Mouse (Mus musculus) C2C12 (cell line): ENCODE measurements around the gene Afap1. TPM values are rescaled to one million over a fixed set of nuclear protein-coding genes. Genes with fewer than 3 reads are reported as not detected.
A peak's percentile ranks its signal among the peaks of the same experiment; 100 is the strongest.

ENCODE experiments used
- H3K27me3 ChIP-seq: one replicate; pipeline ENCODE4 v1.6.1; 2011; ENCODE audit not compliant: control insufficient read depth, insufficient read depth, insufficient read length
- H3K36me3 ChIP-seq: one replicate; pipeline ENCODE4 v1.6.1; 2011; ENCODE audit not compliant: control insufficient read depth, insufficient read depth
- H3K4me3 ChIP-seq: one replicate; pipeline ENCODE4 v1.5.1; 2011; ENCODE audit warnings: mild to moderate bottlenecking, control low read depth; ENCODE audit not compliant: poor library complexity, insufficient read depth, severe bottlenecking
- H3K79me2 ChIP-seq: one replicate; pipeline ENCODE4 v1.6.1; 2011; ENCODE audit not compliant: control insufficient read depth, insufficient read depth
- H3K79me3 ChIP-seq: one replicate; pipeline ENCODE4 v1.6.1; 2011; ENCODE audit warnings: low read depth, control low read depth
- H3ac ChIP-seq: one replicate; pipeline ENCODE3; 2011; ENCODE audit warnings: low read depth; ENCODE audit not compliant: control insufficient read depth, insufficient read length
- CEBPB ChIP-seq: IDR thresholded peaks from one replicate; pipeline ENCODE4 v1.6.1; 2011; ENCODE audit warnings: low read depth, mild to moderate bottlenecking, control low read depth, moderate library complexity
- CTCF ChIP-seq: IDR thresholded peaks from one replicate; pipeline ENCODE4 v1.5.1; 2011; ENCODE audit not compliant: control insufficient read depth, insufficient read depth, insufficient read length
- FOSL1 ChIP-seq: IDR thresholded peaks from one replicate; pipeline ENCODE4 v1.8.0; 2011; ENCODE audit warnings: mild to moderate bottlenecking, low read length; ENCODE audit not compliant: poor library complexity, insufficient read depth, severe bottlenecking
- MAX ChIP-seq: IDR thresholded peaks from one replicate; pipeline ENCODE4 v1.6.1; 2011; ENCODE audit warnings: mild to moderate bottlenecking, control low read depth
- MYOD1 ChIP-seq: IDR thresholded peaks from one replicate; pipeline ENCODE4 v1.6.1; 2011; ENCODE audit warnings: low read depth; ENCODE audit not compliant: control insufficient read depth, insufficient read length
- MYOG ChIP-seq: IDR thresholded peaks from one replicate; pipeline ENCODE4 v1.6.1; 2011; ENCODE audit not compliant: control insufficient read depth, insufficient read length; ENCODE audit errors: extremely low read depth
- USF1 ChIP-seq: IDR thresholded peaks from one replicate; pipeline ENCODE4 v1.6.1; 2011; ENCODE audit warnings: low read depth, mild to moderate bottlenecking, control low read depth, moderate library complexity
- polyA plus RNA-seq: library from polyadenylated mRNA; unstranded; fragments of >200 nt; fragmentation: generic; extraction: Trizol; gene quantifications from one replicate; pipeline ENCODE4 v1.2.1, GENCODE M21; 2012; ENCODE audit warnings: missing spikeins

Afap1 gene
- polyA plus RNA-seq, 1 experiment, result 9.5 TPM

- no peak for TF ChIP-seq MAX
- TF ChIP-seq MYOD1, result no peak
- TF ChIP-seq FOSL1, result no peak
- no peak for TF ChIP-seq CTCF
- TF ChIP-seq MYOG, result no peak
- TF ChIP-seq USF1, result no peak
- no peak for TF ChIP-seq CEBPB
- Histone ChIP-seq H3K36me3 (peaks cover 71% of the 10 kb centered on the region), H3K4me3 (no peak overlapping the region), H3K79me2 (no peaks in the 10 kb centered on the region), H3K27me3 (no peaks in the 10 kb centered on the region), H3K79me3 (no peaks in the 10 kb centered on the region), H3ac (no peak overlapping the region)
These were observed 71.9 kb downstream of the Afap1 start for GRCm38 (mm10) chr5:35965036-35965435.

- Histone ChIP-seq H3K79me2 (no peaks in the 10 kb centered on the region), H3K27me3 (no peaks in the 10 kb centered on the region), H3K36me3 (peaks cover 49% of the 10 kb centered on the region), H3K4me3 (no peak overlapping the region), H3ac (no peak overlapping the region), H3K79me3 (no peaks in the 10 kb centered on the region)
- TF ChIP-seq MYOG (no peak), MAX (no peak), USF1 (no peak), CEBPB (no peak), MYOD1 (no peak), CTCF (no peak), FOSL1 (no peak)
These were observed 76.7 kb downstream of the Afap1 start for GRCm38 (mm10) chr5:35969857-35970256.

- H3K36me3 ChIP-seq, result peaks cover 45% of the 10 kb centered on the region
- H3ac ChIP-seq, result no peak overlapping the region
- no peak for TF ChIP-seq MYOD1
- no peak for TF ChIP-seq CEBPB
- TF ChIP-seq FOSL1, result no peak
- no peak for TF ChIP-seq USF1
- no peak for TF ChIP-seq MAX
- no peaks in the 10 kb centered on the region for H3K79me2 ChIP-seq
- H3K79me3 ChIP-seq, result no peaks in the 10 kb centered on the region
- H3K27me3 ChIP-seq, result no peaks in the 10 kb centered on the region
- no peak overlapping the region for H3K4me3 ChIP-seq
These were observed 77.4 kb downstream of the Afap1 start for GRCm38 (mm10) chr5:35970380-35971105.

GRCm38 (mm10) chr5:35971841-35972578, 78.9 kb downstream of the Afap1 start:
- Histone ChIP-seq H3K36me3 (peaks cover 46% of the 10 kb centered on the region), H3ac (no peak overlapping the region), H3K79me3 (no peaks in the 10 kb centered on the region), H3K4me3 (no peak overlapping the region), H3K79me2 (no peaks in the 10 kb centered on the region), H3K27me3 (no peaks in the 10 kb centered on the region)
- TF ChIP-seq CTCF (peak; percentile 68), MYOD1 (no peak)

GRCm38 (mm10) chr5:35972739-35973138, 79.6 kb downstream of the Afap1 start:
- H3K4me3 ChIP-seq, result no peak overlapping the region
- H3K79me2 ChIP-seq, result no peaks in the 10 kb centered on the region
- TF ChIP-seq FOSL1 (no peak), CEBPB (no peak)
- no peaks in the 10 kb centered on the region for H3K79me3 ChIP-seq
- H3ac ChIP-seq, result no peak overlapping the region
- H3K36me3 ChIP-seq, result peaks cover 43% of the 10 kb centered on the region
- no peaks in the 10 kb centered on the region for H3K27me3 ChIP-seq

DNA sequence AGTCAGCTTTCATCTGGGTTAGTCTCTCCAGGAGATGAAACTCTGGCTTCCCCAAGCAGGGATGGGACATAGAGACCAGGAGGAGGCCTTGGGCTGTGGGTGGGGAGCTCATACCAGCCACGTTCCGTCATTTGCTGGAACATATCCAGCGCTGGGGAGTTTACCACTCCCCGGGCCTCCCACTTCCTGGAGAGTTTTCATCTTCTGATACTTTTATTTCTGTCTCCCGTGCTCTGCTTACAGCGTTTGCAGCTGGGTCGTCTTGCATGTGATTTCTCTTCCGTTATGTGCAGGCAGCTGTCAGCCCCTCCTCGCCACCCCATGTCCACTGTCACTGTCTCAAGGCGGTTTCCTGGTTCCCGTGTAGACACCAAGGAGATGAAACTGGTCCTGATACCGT, 80.7 kb downstream of the Afap1 start:
- no peak overlapping the region for H3K4me3 ChIP-seq
- H3K79me3 ChIP-seq, result no peaks in the 10 kb centered on the region
- H3K27me3 ChIP-seq, result no peaks in the 10 kb centered on the region
- H3K36me3 ChIP-seq, result peaks cover 35% of the 10 kb centered on the region
- no peak for TF ChIP-seq MYOD1
- no peak for TF ChIP-seq CTCF
- TF ChIP-seq USF1, result no peak
- no peak for TF ChIP-seq FOSL1
- TF ChIP-seq MYOG, result no peak
- no peak for TF ChIP-seq CEBPB
- no peak for TF ChIP-seq MAX
- no peak overlapping the region for H3ac ChIP-seq
- no peaks in the 10 kb centered on the region for H3K79me2 ChIP-seq
